Mouse (Mus musculus) CD8-positive naive resting alpha-beta T cell, adult 2 months (primary cell): Measurements from ENCODE around the gene Tceal3.
"Not testable (repeated sequence)": the region's sequence is repeated elsewhere in the genome, so short reads cannot be mapped to it uniquely, and the experiment has no call there.

Source experiments
- DNase-seq, 2 experiments: peaks; one replicate each; pipeline ENCODE4 v3.0.0; 2022; ENCODE audit warnings: low read depth in 2 of 2, low spot score in 2 of 2

Gene Tceal3

DNA sequence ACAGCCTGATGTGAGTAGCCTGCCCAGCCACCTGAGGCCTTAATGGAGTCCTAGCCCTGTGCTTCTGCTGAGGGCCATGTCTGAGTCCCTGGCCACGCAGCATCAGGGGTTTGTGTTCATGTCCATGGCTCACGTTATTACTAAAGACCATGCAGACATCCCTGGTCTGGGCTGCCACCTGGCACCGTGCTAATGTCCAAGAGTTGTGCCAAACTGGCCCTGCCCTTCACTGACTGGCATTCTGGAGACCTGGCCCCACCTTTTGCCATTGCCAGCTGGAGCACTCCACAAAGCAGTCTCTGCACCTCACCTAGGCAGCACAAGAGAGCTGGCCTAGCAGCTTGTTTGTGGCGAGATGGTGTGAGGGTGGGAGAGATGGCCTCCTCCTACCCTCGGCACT, 102.6 kb downstream of the Tceal3 start:
- DNase-seq: no peak

GRCm38 (mm10) chrX:136707446-136708167, 117.0 kb downstream of the Tceal3 start, which contains the start of gene Tceal1:
Gene Tceal1, plus strand, starts transcription at chrX:136707982.
- DNase-seq: no peak

- peak; percentile 28 to 43 for DNase-seq
Observed at GRCm38 (mm10) chrX:136708168-136708681, 117.6 kb downstream of the Tceal3 start.

DNA sequence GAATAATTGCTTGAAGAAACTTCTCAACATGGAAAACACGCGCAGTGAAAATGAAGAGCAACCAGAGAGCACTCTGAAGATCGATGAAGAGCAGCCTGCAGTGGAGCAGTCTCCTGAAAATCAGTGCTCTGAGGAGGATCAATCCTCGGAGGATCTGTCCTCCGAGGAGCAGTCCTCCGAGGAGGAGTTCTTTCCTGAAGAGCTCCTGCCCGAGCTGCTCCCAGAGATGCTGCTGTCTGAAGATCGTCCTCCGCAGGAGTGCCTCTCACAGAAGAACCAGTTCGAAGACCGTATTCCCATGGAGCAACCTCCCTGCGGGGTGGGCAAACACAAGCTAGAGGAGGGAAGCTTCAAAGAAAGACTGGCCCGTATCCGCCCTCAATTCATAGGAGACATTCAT, 118.1 kb downstream of the Tceal3 start:
- DNase-seq: no peak

DNA sequence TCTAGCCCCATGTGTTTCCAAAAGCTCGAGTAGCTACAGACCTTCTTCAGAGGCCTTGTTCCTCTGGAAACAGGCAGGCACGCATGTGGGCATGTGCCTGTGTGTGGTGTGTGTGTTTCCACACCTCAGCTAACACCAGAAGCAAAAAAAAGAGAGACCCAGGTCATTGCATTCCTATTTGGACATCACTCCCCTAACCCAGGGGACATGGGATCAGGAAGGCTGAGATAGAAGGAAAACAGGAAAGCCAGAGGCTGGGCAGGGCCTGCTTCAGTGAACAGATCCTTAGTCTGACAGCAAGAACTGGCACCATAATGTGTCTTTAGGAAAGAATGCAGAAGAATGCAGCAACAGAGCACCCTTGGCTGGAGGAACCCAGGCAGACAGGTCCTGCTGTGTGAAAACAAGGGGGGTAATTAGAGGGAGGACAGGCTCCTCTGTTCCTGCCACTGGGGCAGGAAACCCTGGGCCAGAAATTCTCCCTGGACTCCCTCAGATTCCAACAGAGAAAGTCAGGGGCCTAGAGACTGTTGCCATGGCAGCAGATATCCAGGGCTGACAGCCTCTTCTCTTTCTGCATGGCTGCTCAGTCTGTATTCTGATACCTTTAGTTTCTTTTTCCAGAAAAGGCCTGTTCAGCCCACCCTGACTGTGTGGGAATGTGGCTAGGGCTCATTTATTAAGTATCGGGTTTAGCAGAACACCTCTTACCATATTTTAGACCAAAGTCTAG, 124.3 kb downstream of the Tceal3 start:
- not testable (repeated sequence) for DNase-seq
